Mouse (Mus musculus) CH12.LX (cell line): ENCODE measurements at regions not wholly inside any gene's neighbourhood (a gene's known extent, or its start where the extent isn't known, plus 50 kb on each side); places are given as distances from the start of the nearest gene placed in this dataset.

Source experiments
- DNase-seq: peaks from one replicate; pipeline ENCODE4 v3.0.0-alpha.2; 2013; ENCODE audit errors: extremely low read depth
- H3K27ac ChIP-seq: 2 replicates; pipeline ENCODE4 v1.5.1; 2012; ENCODE audit warnings: low read depth, mild to moderate bottlenecking, control low read depth, moderate library complexity; ENCODE audit not compliant: insufficient read depth
- H3K27me3 ChIP-seq: replicated peaks from 2 replicates; pipeline ENCODE3; 2012; ENCODE audit warnings: inconsistent platforms
- H3K36me3 ChIP-seq, 2 experiments: replicated peaks in 1 of 2; 2 replicates each; pipeline versions ENCODE3 to v1.6.1; 2012; ENCODE audit warnings: inconsistent platforms in 1 of 2, low read length in 1 of 2, mild to moderate bottlenecking in 1 of 2, mixed read lengths in 1 of 2, moderate library complexity in 1 of 2; ENCODE audit not compliant: control insufficient read depth in 1 of 2, insufficient read depth in 1 of 2
- H3K4me1 ChIP-seq, 2 experiments: 2 replicates each; pipeline ENCODE4 v1.6.1; 2012; ENCODE audit warnings: inconsistent platforms in 1 of 2, moderate library complexity in 1 of 2; ENCODE audit not compliant: insufficient read depth in 2 of 2, control insufficient read depth in 1 of 2
- H3K4me2 ChIP-seq: 2 replicates; pipeline ENCODE4 v1.6.1; 2012; ENCODE audit warnings: low read depth, mild to moderate bottlenecking, control low read depth; ENCODE audit not compliant: poor library complexity, insufficient read depth, severe bottlenecking
- H3K4me3 ChIP-seq, 3 experiments: fragments of 150-350 bp in 1 of 3; sonication (generic) in 1 of 3; replicated peaks in 1 of 3; 2 replicates each; pipeline versions ENCODE3 to v1.5.1; 2011 to 2012; ENCODE audit warnings: low read depth in 2 of 3, low read length in 2 of 3, mild to moderate bottlenecking in 2 of 3, moderate library complexity in 2 of 3, control low read depth in 1 of 3, improper control_type of control experiment in 1 of 3, inconsistent platforms in 1 of 3, mixed read lengths in 1 of 3; ENCODE audit not compliant: poor library complexity in 1 of 3
- H3K79me2 ChIP-seq: replicated peaks from 2 replicates; pipeline ENCODE4 v1.6.1; 2012; ENCODE audit warnings: mild to moderate bottlenecking, moderate library complexity; ENCODE audit not compliant: control insufficient read depth, poor library complexity, insufficient read depth, severe bottlenecking; ENCODE audit errors: extremely low read depth
- H3K9ac ChIP-seq: 2 replicates; pipeline ENCODE4 v1.6.1; 2012; ENCODE audit warnings: low read depth, mild to moderate bottlenecking, control low read depth, moderate library complexity; ENCODE audit not compliant: insufficient read depth
- H3K9me3 ChIP-seq: replicated peaks from 2 replicates; pipeline ENCODE3; 2012; ENCODE audit warnings: low read length, inconsistent platforms, mixed read lengths
- CHD1 ChIP-seq: IDR thresholded peaks from 2 replicates; pipeline ENCODE4 v1.6.1; 2012; ENCODE audit warnings: low read depth, low read length, improper control_type of control experiment, inconsistent platforms
- CHD2 ChIP-seq: IDR thresholded peaks from 2 replicates; pipeline ENCODE4 v1.6.1; 2011; ENCODE audit warnings: low read length, improper control_type of control experiment
- CTCF ChIP-seq, 2 experiments: IDR thresholded peaks in 1 of 2; conservative IDR thresholded peaks in 1 of 2; 2 replicates each; pipeline ENCODE4 v1.5.1; 2011 to 2012; ENCODE audit warnings: low read depth in 2 of 2, low read length in 2 of 2, improper control_type of control experiment in 1 of 2, inconsistent platforms in 1 of 2, mild to moderate bottlenecking in 1 of 2, moderate library complexity in 1 of 2
- ETS1 ChIP-seq: conservative IDR thresholded peaks from 2 replicates; pipeline ENCODE4 v1.6.1; 2012; ENCODE audit warnings: low read depth, mild to moderate bottlenecking, inconsistent platforms, low read length, improper control_type of control experiment, moderate library complexity
- GABPA ChIP-seq: IDR thresholded peaks from 2 replicates; pipeline ENCODE4 v1.6.1; 2012; ENCODE audit warnings: low read depth, low read length, improper control_type of control experiment, inconsistent platforms; ENCODE audit not compliant: insufficient replicate concordance
- JUND ChIP-seq: conservative IDR thresholded peaks from 2 replicates; pipeline ENCODE4 v1.6.1; 2011; ENCODE audit warnings: low read depth, low read length, improper control_type of control experiment
- MAX ChIP-seq: IDR thresholded peaks from 2 replicates; pipeline ENCODE4 v1.6.1; 2011; ENCODE audit warnings: low read length, improper control_type of control experiment
- PAX5 ChIP-seq: IDR thresholded peaks from 2 replicates; pipeline ENCODE4 v1.6.1; 2012; ENCODE audit warnings: low read length, inconsistent platforms, mixed read lengths
- POLR2A ChIP-seq: IDR thresholded peaks from 2 replicates; pipeline ENCODE4 v1.6.1; 2011; ENCODE audit warnings: low read depth, mild to moderate bottlenecking, improper control_type of control experiment, low read length
- POLR2AphosphoS2 ChIP-seq: IDR thresholded peaks from 2 replicates; pipeline ENCODE4 v1.6.1; 2011; ENCODE audit warnings: low read depth, low read length, improper control_type of control experiment
- SIN3A ChIP-seq: IDR thresholded peaks from 2 replicates; pipeline ENCODE4 v1.6.1; 2012; ENCODE audit warnings: low read length, improper control_type of control experiment, inconsistent platforms
- TBP ChIP-seq: conservative IDR thresholded peaks from 2 replicates; pipeline ENCODE4 v1.6.1; 2011; ENCODE audit warnings: low read depth, low read length, improper control_type of control experiment
- UBTF ChIP-seq: IDR thresholded peaks from 2 replicates; pipeline ENCODE4 v1.6.1; 2012; ENCODE audit warnings: low read depth, mild to moderate bottlenecking, inconsistent platforms, low read length, improper control_type of control experiment, moderate library complexity
- ZC3H11A ChIP-seq: IDR thresholded peaks from 2 replicates; pipeline ENCODE4 v1.6.1; 2012; ENCODE audit warnings: low read depth, mild to moderate bottlenecking, inconsistent platforms, low read length, improper control_type of control experiment
- ZKSCAN1 ChIP-seq: IDR thresholded peaks from 2 replicates; pipeline ENCODE4 v1.6.1; 2012; ENCODE audit warnings: low read depth, inconsistent platforms, low read length, improper control_type of control experiment, borderline replicate concordance
- ZMIZ1 ChIP-seq: IDR thresholded peaks from 2 replicates; pipeline ENCODE4 v1.6.1; 2012; ENCODE audit warnings: low read depth, mild to moderate bottlenecking, inconsistent platforms, low read length, improper control_type of control experiment
- ZNF384 ChIP-seq: IDR thresholded peaks from 2 replicates; pipeline ENCODE4 v1.6.1; 2012; ENCODE audit warnings: low read depth, low read length, improper control_type of control experiment, inconsistent platforms
- dilution Hi-C: fragments of 300-500 bp; cut with MboI; formaldehyde crosslinking; loops from 2 replicates; pipeline ENCODE4 v1.14.3; 2020; ENCODE audit warnings: low sequenced_read_pairs; ENCODE audit not compliant: extremely low pct_unique_long_range_greater_than_20kb, extremely low pct_ligation_motif_present
- in situ Hi-C: fragments of 300-500 bp; cut with MboI; formaldehyde crosslinking; loops from 3 replicates; pipeline ENCODE4 v1.14.3; 2019; ENCODE audit warnings: low sequenced_read_pairs, low pct_ligation_motif_present, low pct_unique_long_range_greater_than_20kb, mixed read lengths

DNA sequence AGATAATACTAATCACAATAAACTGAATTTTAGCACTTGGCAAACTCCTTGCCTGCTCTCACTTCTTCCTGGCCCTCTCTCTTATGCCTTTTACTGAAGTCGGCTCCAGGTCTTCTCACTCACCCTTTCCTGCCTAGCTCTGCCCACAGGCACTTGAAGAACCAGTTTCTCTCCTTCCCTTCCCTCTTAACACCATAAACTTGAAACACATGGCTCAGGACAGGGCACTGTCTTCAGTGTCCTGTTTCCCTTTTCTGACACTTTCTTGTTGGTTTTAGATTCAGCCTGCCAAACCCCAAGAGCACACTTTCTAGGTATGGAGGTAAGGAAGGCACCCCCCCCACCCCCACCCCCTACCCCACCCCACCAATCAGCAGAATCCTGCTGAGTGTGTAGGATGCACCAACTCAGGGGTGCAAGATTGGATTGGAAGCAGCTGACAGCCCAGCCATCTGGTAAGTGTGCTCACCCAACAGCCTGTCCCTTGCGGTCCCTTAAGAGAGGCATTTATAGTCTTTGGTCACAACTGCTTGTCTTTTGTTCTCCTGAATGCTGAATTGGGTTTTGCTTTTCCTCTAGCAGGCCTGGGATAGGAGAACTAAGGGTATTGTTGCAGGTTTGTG is 177.6 kb upstream of the Maf start:
- dilution Hi-C loops (no loop called here), in situ Hi-C loops (no loop called here)
- Histone ChIP-seq H3K4me2 (no peak overlapping the region), H3K79me2 (no peaks in the 10 kb centered on the region), H3K36me3 (no peaks in the 10 kb centered on the region), H3K27ac (no peak overlapping the region), H3K4me1 (no peaks in the 10 kb centered on the region), H3K9me3 (peaks cover 13% of the 10 kb centered on the region), H3K4me3 (no peak overlapping the region), H3K27me3 (peaks cover 12% of the 10 kb centered on the region), H3K9ac (no peak overlapping the region)
- TF ChIP-seq ZKSCAN1: no peak
- no peak for TF ChIP-seq POLR2A
- no peak for TF ChIP-seq CHD1
- no peak for TF ChIP-seq ZC3H11A
- no peak for TF ChIP-seq MAX
- no peak for TF ChIP-seq GABPA
- TF ChIP-seq POLR2AphosphoS2: no peak
- no peak for TF ChIP-seq CHD2
- no peak for TF ChIP-seq PAX5
- TF ChIP-seq TBP: no peak
- no peak for TF ChIP-seq JUND
- TF ChIP-seq ETS1: no peak
- no peak for TF ChIP-seq SIN3A
- no peak for TF ChIP-seq ZNF384
- TF ChIP-seq CTCF (conservative IDR thresholded peaks at IDR 0.05 in 1 of 2, IDR thresholded peaks at IDR 0.05 in 1 of 2; ENCODE audit: low read depth in 2 of 2, low read length in 2 of 2): no peak
- no peak for TF ChIP-seq ZMIZ1
- no peak for TF ChIP-seq UBTF
- DNase-seq: no peak

DNA sequence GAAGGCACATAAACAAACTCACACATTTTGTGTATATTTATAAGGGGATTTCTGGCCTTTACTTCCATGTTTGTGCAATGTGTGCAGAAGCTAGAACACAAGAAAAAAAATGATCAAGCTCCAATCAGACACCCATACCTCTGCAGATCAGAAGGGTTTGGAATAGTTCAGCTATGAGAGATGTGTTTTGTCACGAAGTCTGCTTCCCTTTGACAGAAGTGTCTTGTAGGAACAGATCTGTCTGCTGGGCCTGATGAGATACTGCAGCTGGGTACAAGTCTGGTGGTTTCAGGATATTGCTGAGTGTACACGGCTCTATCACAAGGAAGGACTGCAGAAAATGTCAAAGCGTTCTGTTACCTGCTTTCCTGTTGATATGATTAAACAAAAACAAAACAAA is 176.2 kb upstream of the Maf start:
- Histone ChIP-seq H3K9me3 (peaks cover 13% of the 10 kb centered on the region), H3K36me3 (no peaks in the 10 kb centered on the region), H3K27me3 (peaks cover 9% of the 10 kb centered on the region)
- no peak for DNase-seq
- dilution Hi-C loops (no loop called here), in situ Hi-C loops (no loop called here)
- TF ChIP-seq PAX5: no peak
- TF ChIP-seq, all 38 proteins: peak for 0
- no peak overlapping the region for H3K9ac ChIP-seq
- H3K4me3 ChIP-seq: no peak overlapping the region
- no peaks in the 10 kb centered on the region for H3K79me2 ChIP-seq
- H3K27ac ChIP-seq: no peak overlapping the region
- no peak overlapping the region for H3K4me2 ChIP-seq
- no peaks in the 10 kb centered on the region for H3K4me1 ChIP-seq
